In genomic region chr2:154183061-154183460, GRCm38 (mm10) we compare ENCODE assay signal across 4 mouse cellular contexts. TPM values are rescaled to one million over a fixed set of nuclear protein-coding genes. Genes with fewer than 3 reads are reported as not detected.
"Had no signal": no experiment of that assay in that cellular context is flagged by ENCODE, and none has a peak within 500 bp of the region (broad histone marks: within the 10 kb centered on the region; RNA-seq: fewer than 3 reads in every experiment).

No protein-coding gene starts in this region.

RNA-seq across cellular contexts. Expression of gene Bpifb1, which starts 7.6 kb away (rescaled TPM):
- total RNA-seq: megakaryocyte progenitor cell, adult 5-6 weeks; monocyte, adult 5-6 weeks; neutrophil, adult 5-6 weeks had no signal

RNA-seq across cellular contexts. Expression of gene Bpifa5, which starts 20.7 kb away (rescaled TPM):
- total RNA-seq: megakaryocyte progenitor cell, adult 5-6 weeks; midbrain, postnatal 0 days; monocyte, adult 5-6 weeks; neutrophil, adult 5-6 weeks had no signal

RNA-seq across cellular contexts. Expression of gene Bpifa1, which starts 40.4 kb away (rescaled TPM):
- total RNA-seq: megakaryocyte progenitor cell, adult 5-6 weeks; monocyte, adult 5-6 weeks; neutrophil, adult 5-6 weeks had no signal

RNA-seq across cellular contexts. Expression of gene Bpifb5, which starts 40.5 kb away (rescaled TPM):
- total RNA-seq: monocyte, adult 5-6 weeks; neutrophil, adult 5-6 weeks had no signal

RNA-seq across cellular contexts. Expression of gene Bpifa3, which starts 52.9 kb away (rescaled TPM):
- total RNA-seq: megakaryocyte progenitor cell, adult 5-6 weeks; midbrain, postnatal 0 days; monocyte, adult 5-6 weeks; neutrophil, adult 5-6 weeks had no signal
